Mouse (Mus musculus) thymus, postnatal 0 days (tissue): Measurements from ENCODE around the gene Mcm3ap. TPM values are rescaled to one million over a fixed set of nuclear protein-coding genes. Genes with fewer than 3 reads are reported as not detected.

Source experiments
- polyA plus RNA-seq: library from polyadenylated mRNA; unstranded; fragments of >200 nt; fragmentation: Nextera tagmentation; extraction: Ambion mirVana; gene quantifications from 2 replicates; pipeline ENCODE4 v1.2.1, GENCODE M21; 2015

Gene Mcm3ap
- polyA plus RNA-seq, 1 experiment from 2014 or later: 63.1 TPM

Other genes with a start within 250 kb of the Mcm3ap start
- 13.7 and 15.4 TPM in 2 replicates for gene Prmt2, start 231.1 kb upstream of the Mcm3ap start, polyA plus RNA-seq
- 0.14 and 0.27 TPM in 2 replicates for gene S100b, start 215.1 kb upstream of the Mcm3ap start, polyA plus RNA-seq
- gene Dip2a, start 123.6 kb upstream of the Mcm3ap start, polyA plus RNA-seq: 1.6 and 2.2 TPM in 2 replicates
- gene AC141477.1, start 28.5 kb upstream of the Mcm3ap start, polyA plus RNA-seq: 1.5 TPM in 1 of 2 replicates, not detected in the other
- gene Pcnt, start 26.1 kb upstream of the Mcm3ap start, polyA plus RNA-seq: 14.8 and 17.5 TPM in 2 replicates
- 0.26 and 0.47 TPM in 2 replicates for gene 2610028H24Rik, start 19.8 kb upstream of the Mcm3ap start, polyA plus RNA-seq
- 5.6 and 6.3 TPM in 2 replicates for gene Ybey, start 187 bp downstream of the Mcm3ap start, polyA plus RNA-seq
- gene Lss, start 62.7 kb downstream of the Mcm3ap start, polyA plus RNA-seq: 18.7 and 19.6 TPM in 2 replicates
- gene Spatc1l, start 93.3 kb downstream of the Mcm3ap start, polyA plus RNA-seq: not detected in 2 replicates
- 0.04 TPM in 1 of 2 replicates, not detected in the other for gene Ftcd, start 106.7 kb downstream of the Mcm3ap start, polyA plus RNA-seq
- gene Col6a2, start 154.7 kb downstream of the Mcm3ap start, polyA plus RNA-seq: 21.6 and 24.7 TPM in 2 replicates